Mouse (Mus musculus): Measurements from ENCODE around the gene Lrrc49. TPM values are rescaled to one million over a fixed set of nuclear protein-coding genes. Genes with fewer than 3 reads are reported as not detected.

The Lrrc49 gene
- total RNA-seq, 2 experiments from 2014 or later, result 84.4 to 85.6 TPM

DNA sequence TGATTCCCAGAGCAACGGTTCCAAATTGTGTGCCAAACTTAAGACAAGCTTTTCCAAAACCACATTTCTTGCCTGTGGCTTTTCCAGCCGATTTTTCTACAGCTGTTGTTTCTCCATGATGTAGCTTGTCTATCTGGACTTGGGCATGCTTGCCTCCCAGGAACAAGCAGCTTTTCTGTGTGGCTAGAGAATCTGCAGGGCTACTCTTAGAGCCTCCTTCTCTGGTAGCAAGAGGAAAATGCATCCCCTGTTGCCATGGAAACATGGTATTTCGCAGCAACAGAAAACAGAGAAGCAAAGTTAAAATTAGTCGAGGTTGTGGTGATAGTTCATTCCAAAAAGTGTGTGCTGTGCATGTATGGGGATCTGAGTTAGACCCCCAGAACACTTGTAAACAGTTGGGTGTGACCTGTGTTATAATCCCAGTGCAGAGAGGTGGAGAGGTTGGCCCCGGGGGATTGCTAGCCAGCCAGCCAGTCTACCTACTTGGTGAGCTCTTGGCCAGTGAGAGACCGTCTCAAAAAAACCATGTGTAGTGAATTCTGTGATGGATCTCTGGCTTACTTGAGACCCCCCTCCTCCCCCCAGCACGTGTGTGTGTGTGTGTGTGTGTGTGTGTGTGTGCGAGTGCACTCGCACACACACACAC lies 126.2 kb downstream of the Lrrc49 start:
- peak; percentile 36 to 39 for DNase-seq (ENCODE audit: low spot score in 2 of 2)
- intact Hi-C loops (cut with DNase I), result no loop called here

- intact Hi-C loops (cut with DNase I), result no loop called here
- no peak for DNase-seq (ENCODE audit: low spot score in 2 of 2)
These were observed 129.5 kb downstream of the Lrrc49 start for GRCm38 (mm10) chr9:60558507-60558906.

DNA sequence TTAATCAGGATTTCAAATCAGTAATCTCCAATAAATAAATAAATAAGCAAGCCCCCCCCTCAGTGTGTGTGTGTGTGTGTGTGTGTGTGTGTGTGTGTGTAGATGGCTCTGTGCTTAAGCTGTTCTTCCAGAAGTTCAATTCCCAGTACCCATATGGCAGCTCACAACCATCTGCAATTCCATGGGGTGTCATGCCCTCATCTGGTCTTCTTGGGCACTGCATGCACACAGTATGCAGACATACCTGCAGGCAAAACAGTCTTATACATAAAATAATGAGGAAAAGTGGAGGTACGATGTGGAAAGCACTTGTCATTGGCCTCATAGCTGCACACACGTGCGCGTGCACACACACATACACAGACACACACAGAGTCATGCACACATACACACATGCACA lies 136.7 kb downstream of the Lrrc49 start:
- intact Hi-C loops (cut with DNase I), result no loop called here
- DNase-seq (ENCODE audit: low spot score in 2 of 2), result no peak

DNA sequence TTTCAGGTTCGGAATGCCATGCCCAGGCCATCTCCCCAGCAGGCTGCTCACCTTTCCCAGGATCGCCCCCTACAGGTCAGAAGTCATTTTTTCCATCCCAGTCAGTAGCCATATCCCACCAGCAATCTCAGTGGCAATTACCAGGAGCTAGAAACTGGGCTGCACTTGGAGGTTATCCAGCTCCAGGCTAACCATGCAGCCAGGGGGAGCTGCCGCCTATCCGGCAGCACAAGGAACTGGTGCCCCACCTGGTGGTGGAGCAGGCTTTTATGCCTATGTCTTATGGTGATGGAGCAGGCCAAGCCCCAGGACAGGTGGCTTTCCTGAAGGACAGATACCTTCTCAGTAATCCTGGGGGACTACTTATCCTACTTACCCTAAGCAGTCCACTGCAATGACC lies 139.8 kb downstream of the Lrrc49 start:
- intact Hi-C loops (cut with DNase I), result no loop called here

GRCm38 (mm10) chr9:60546169-60546568 lies 141.8 kb downstream of the Lrrc49 start:
- no peak for DNase-seq (ENCODE audit: low spot score in 2 of 2)
- intact Hi-C loops (cut with DNase I), result no loop called here

More for the DNA sequence above, 139.8 kb downstream of the Lrrc49 start:
- peak; percentile 14 to 30 for DNase-seq (ENCODE audit: low spot score in 2 of 2)

DNA sequence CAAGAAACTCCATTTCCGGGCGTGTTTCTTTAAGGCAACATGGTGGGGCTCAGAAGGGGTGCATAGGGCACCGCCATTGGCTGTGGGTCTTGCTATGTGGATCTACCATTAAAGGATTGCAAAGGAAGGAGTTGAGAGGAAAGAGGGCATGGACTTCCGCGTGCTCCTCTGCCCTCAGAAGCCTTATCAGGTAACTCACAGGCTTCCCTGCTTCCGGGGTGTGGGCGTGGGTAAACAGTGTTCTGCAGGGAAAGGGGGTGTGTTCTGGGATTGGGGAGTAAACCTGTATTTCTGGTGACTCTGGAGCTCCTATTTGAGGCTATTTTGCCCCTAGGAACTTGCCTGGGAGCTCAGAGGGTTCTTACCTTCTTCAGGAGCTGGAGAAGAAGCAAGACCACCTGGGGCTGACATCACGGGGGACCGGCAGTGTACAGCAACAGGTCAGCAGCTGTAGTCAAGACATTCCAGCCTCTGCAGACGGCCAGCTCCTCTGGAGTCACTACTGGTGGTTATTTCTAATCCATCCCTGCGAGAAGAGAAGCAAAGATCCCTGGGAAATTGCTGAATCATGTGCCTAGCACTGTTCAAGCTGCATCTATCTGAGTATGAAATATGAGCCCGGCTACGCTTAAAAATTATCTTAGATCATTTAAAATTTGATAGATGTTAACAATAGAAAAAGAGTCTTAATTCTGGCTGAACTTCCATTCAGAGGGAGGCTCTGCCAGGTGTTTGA lies 142.4 kb downstream of the Lrrc49 start:
- DNase-seq (ENCODE audit: low spot score in 2 of 2), result no peak
- intact Hi-C loops (cut with DNase I), result no loop called here

- intact Hi-C loops (cut with DNase I), result no loop called here
- no peak for DNase-seq (ENCODE audit: low spot score in 2 of 2)
These were observed 144.4 kb downstream of the Lrrc49 start for GRCm38 (mm10) chr9:60543422-60544015.

DNA sequence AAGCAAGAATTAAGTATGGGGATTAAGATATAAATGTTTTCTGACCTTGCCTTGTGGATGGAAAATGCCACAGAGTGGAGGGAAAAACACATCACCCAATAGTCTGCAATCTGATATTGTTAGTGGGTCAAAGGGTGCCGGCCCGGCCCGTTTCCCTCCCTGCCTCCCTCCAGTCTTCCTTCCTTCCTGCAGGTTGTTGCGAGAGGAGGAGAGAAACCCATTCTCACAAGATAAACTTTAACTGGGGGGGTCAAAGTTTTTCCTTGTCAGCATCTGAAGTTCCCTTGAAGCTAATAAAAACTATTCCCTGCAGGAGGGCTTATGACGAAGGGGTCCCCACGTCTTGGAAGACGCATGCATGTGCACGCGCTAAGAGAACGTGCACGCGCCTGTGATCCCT lies 157.6 kb downstream of the Lrrc49 start:
- DNase-seq (ENCODE audit: low spot score in 2 of 2), result no peak
- intact Hi-C loops (cut with DNase I), result no loop called here

DNA sequence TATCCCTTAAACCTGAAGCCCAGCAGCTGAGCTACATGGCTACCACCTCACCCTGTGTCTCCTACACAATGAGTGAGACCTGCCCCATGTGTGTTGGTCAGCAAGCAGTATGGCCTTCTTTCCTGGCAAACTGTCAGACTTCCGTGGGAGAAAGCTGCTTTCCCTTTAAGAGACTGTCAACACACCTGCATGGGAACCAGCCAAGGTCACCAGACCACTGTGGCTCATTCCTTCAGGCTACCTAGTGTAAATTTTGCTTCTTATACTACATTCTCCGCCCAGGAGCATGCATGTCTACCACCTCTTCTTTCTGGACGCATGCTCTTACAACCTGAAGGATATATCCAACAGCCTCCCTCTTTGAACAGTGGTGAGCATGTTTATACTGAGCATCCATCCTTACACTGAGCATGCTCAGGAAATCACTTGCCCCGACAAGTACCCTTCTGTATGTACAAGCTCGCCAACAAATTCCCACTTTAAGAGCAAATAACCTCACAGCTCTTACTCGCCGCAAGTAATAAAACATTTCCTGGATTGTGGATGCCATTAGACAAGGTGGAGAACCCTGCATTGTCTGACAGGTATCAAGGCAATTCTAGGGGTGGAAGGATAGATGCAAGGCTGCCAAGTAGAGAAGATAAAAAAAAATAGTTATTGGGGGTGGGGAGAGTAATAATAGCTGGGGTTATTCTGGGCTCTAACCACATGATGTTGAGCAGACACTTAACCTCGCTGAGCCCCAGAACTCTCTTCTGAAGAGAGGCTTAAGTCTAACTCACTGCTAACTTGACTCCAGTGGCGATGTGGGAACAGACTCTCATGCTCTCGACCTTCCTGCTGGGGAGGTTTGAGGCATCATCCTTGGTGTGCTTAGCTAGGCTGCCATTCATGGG lies 158.4 kb downstream of the Lrrc49 start:
- intact Hi-C loops (cut with DNase I), result loop anchor here (10.0 kb wide), 1 partner anchor 255 kb away; no protein-coding TSS in a partner anchor
- DNase-seq (ENCODE audit: low spot score in 2 of 2), result no peak

DNA sequence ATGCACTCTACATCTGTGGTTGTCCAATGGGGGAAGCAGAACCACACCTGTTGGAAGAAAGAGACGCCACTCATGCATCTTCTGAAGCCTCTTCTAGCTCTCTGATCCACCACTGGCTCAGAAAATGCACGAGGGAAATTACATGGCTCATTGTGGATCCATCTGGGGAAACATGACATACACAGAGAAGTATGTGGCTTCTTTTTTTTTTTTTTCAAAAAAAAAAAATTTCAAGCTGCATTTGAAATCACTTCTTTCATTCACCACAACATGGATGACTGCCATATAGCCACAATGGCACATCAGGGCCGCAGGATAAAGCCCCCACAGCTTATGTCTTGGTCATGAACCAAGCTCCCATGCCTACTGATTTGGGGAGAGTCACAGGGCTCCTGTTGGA lies 159.7 kb downstream of the Lrrc49 start:
- intact Hi-C loops (cut with DNase I), result loop anchor here (10.0 kb wide), 1 partner anchor 253 kb away; no protein-coding TSS in a partner anchor

GRCm38 (mm10) chr9:60527836-60528235 lies 160.1 kb downstream of the Lrrc49 start:
- no peak for DNase-seq (ENCODE audit: low spot score in 2 of 2)
- intact Hi-C loops (cut with DNase I), result loop anchor here (10.0 kb wide), 1 partner anchor 253 kb away; no protein-coding TSS in a partner anchor

More for the DNA sequence above, 159.7 kb downstream of the Lrrc49 start:
- DNase-seq (ENCODE audit: low spot score in 2 of 2), result no peak

- no peak for DNase-seq (ENCODE audit: low spot score in 2 of 2)
- intact Hi-C loops (cut with DNase I), result loop anchor here (10.0 kb wide), 1 partner anchor 252 kb away; no protein-coding TSS in a partner anchor
These were observed 160.9 kb downstream of the Lrrc49 start for GRCm38 (mm10) chr9:60527051-60527450.

GRCm38 (mm10) chr9:60526195-60526594 lies 161.8 kb downstream of the Lrrc49 start:
- DNase-seq (ENCODE audit: low spot score in 2 of 2), result no peak
- intact Hi-C loops (cut with DNase I), result loop anchor here (10.0 kb wide), 1 partner anchor 251 kb away; no protein-coding TSS in a partner anchor

DNA sequence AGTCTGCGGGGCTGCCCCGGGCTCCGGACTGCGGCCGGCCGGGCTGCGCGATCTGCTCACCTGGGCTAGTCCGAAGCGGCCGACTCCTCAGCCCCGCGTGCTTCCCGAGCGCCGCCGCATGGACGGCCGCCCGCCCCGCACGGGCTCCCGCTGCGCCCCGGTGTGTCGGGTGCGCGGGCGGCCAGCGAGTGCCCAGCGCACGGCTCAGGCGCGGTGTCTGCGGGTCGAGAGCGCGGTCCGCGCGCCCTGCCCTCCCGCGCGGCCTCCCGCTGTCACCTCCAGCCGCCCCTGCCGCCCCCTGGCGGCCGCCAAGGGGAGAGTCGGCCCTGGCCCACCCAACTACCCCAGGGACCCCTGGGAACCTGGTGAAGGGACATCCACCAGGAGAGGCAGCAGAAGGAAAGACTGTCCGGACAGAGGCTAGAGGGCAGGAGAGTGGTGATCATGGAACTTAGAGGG lies 166.1 kb downstream of the Lrrc49 start, which contains the start of gene Thsd4:
Gene Thsd4, minus strand, starts transcription at position 241 of the 459 bp plus-strand sequence.
- peak; percentile 9 to 30 for DNase-seq (ENCODE audit: low spot score in 2 of 2)
- intact Hi-C loops (cut with DNase I), result loop anchor here (5.0 to 10.0 kb wide), 2 partner anchors 247 to 275 kb away; no protein-coding TSS in a partner anchor

DNA sequence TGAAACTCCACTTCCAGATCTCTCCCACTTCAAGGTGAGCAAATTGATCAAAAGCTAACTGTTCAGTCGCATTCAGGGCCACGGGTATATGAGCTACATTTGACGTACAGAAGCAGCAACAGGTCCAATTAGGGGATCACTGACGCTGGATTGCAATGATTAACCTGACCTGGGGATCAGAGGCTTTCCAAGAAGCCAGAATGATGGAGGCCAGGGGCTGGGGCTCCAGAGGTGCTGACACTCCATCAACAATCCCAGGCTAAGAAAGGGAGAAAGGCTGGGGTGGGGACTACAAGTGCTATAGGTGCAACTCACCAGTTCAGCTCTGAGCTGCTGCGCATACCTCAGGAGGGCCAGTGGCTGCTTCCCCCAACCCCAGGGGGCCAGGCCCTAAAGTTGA lies 166.8 kb downstream of the Lrrc49 start:
- intact Hi-C loops (cut with DNase I), result loop anchor here (5.0 to 10.0 kb wide), 2 partner anchors 246 to 274 kb away; no protein-coding TSS in a partner anchor
- no peak for DNase-seq (ENCODE audit: low spot score in 2 of 2)

GRCm38 (mm10) chr9:60519601-60520000 lies 168.4 kb downstream of the Lrrc49 start:
- DNase-seq (ENCODE audit: low spot score in 2 of 2), result no peak
- intact Hi-C loops (cut with DNase I), result no loop called here
